Mouse (Mus musculus) CH12.LX (cell line): ENCODE data around the gene Ppp6r3.

Experiments
- CHD1 ChIP-seq: IDR thresholded peaks from 2 replicates; pipeline ENCODE4 v1.6.1; 2012; ENCODE audit warnings: low read depth, low read length, improper control_type of control experiment, inconsistent platforms
- EP300 ChIP-seq: IDR thresholded peaks from 2 replicates; pipeline ENCODE4 v1.6.1; 2011; ENCODE audit warnings: low read length, improper control_type of control experiment
- TCF12 ChIP-seq: IDR thresholded peaks from 2 replicates; pipeline ENCODE4 v1.6.1; 2014; ENCODE audit warnings: low read depth, mild to moderate bottlenecking, inconsistent platforms, low read length, improper control_type of control experiment
- ZKSCAN1 ChIP-seq: IDR thresholded peaks from 2 replicates; pipeline ENCODE4 v1.6.1; 2012; ENCODE audit warnings: low read depth, inconsistent platforms, low read length, improper control_type of control experiment, borderline replicate concordance

- TF ChIP-seq EP300 (no peak), CHD1 (no peak), TCF12 (no peak), ZKSCAN1 (no peak)
These were observed 115.6 kb downstream of the Ppp6r3 start for GRCm38 (mm10) chr19:3459986-3460385.
